Mouse (Mus musculus) T-helper 1 cell (primary cell): ENCODE data around the gene Gnpat.

ENCODE experiments used
- in situ Hi-C: fragments of 300-600 bp; cut with MboI, MseI; formaldehyde crosslinking; loops from one replicate; pipeline ENCODE4 v1.15.1; 2025; ENCODE audit warnings: high pct_unique_total_duplicates

Gnpat gene

GRCm38 (mm10) chr8:124862321-124863162, at the start of gene Gnpat, which contains the start of gene 2810004N23Rik:
Gnpat (plus strand) TSS chr8:124863033.
2810004N23Rik (minus strand) TSS chr8:124863120.
- in situ Hi-C loops, result no loop called here

- in situ Hi-C loops, result no loop called here
Measured at GRCm38 (mm10) chr8:124813326-124813725, 49.5 kb upstream of the Gnpat start.

- in situ Hi-C loops, result no loop called here
Measured at GRCm38 (mm10) chr8:124815870-124816269, 47.0 kb upstream of the Gnpat start.

DNA sequence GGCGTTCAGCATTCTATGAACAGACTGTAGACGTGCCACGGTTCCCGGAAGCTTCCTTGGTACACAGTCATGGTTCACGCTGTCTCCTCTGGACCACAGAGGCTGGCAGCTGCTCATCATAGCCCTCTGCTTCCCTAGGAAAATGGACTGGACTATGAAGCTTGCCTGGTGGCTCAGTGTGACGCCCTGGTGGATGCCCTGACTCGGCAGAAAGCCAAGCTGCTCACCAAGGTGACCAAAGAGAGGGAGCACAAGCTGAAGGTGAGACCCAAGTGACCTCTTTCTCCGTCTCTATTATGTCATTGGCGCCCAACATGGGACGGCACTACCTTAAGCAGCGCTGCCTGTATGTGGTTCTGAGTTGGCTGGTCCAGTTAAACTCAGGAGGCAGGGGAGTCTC, 46.0 kb upstream of the Gnpat start:
- in situ Hi-C loops, result no loop called here

GRCm38 (mm10) chr8:124817361-124817760, 45.5 kb upstream of the Gnpat start:
- in situ Hi-C loops, result no loop called here

DNA sequence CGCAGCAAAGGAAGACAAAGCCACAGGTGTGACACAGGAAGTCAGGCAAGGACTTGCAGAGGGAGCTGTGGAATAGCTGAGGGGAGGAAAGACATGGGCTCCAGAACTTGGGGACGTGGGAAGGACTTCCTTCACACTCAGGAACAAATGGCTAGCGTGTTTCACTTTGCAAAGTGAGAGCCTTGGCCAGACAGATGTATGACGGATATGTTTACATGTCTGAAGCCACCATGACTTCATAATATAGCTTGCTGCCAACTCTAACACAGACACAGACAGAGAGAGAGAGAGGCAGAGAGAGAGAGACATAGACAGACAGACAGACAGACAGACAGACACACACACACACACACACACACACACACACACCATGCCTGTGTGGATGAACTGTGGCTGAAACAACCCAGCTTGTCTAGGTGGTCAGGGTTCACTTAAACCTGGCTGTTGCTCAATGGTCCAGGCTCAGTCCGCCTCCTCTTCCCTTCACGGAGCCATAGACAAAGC, 43.2 kb upstream of the Gnpat start:
- in situ Hi-C loops, result no loop called here

GRCm38 (mm10) chr8:124820125-124820524, 42.7 kb upstream of the Gnpat start:
- in situ Hi-C loops, result no loop called here

GRCm38 (mm10) chr8:124823497-124823896, 39.3 kb upstream of the Gnpat start:
- in situ Hi-C loops, result no loop called here

DNA sequence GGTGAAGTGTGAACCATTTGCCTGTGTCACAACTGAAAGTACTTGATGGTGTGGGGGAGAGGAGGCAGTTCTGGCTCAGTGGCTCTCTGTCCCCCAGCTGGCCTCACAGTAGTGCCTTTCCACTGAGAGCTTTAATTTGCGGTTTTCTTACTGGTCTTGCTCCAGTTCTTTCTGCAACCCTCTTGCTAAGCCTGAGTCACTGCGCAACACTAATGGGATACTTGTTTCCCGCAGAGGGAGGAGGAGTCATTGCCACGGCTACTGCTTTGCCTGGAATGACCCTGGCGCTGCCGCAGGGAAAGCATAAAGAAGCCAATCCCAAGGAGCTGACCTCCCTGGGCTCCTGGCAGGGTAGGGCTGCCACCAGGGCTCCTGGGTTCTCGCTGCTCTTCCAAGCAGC, 36.2 kb upstream of the Gnpat start:
- in situ Hi-C loops, result no loop called here

GRCm38 (mm10) chr8:124827387-124827786, 35.4 kb upstream of the Gnpat start:
- in situ Hi-C loops, result no loop called here

DNA sequence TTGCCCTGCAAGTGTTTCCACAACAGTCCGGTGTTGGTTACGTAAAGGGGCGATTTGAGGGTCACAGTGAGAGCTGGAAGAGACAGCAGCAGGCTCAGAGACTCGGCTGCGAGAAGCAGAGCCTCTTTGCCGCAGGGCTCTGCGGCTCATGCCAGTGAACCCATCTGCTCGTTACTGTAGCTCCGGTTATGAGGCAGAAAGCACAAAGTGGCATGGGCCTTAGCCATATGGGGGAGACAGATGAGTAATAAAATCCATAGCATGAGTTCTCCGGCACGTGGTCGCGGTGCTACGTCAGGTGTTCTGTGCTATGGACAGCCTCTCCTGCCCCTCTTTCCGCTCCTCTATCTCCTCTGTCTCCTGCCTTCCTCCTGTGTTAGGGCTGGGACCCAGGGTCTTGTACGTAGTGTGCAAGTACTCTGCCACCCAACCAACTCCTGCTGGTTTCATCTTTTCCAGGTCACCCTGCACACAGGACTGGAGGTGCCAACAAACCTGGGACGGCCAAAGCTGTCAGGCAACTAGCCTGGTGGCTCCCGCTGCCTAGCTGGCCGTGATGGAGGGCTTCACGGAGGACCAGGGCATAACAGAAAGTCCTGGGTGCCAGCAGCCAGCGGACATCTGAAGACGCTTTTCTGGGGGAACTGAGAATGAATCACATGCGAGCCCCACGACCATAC, 34.1 kb upstream of the Gnpat start:
- in situ Hi-C loops, result no loop called here

DNA sequence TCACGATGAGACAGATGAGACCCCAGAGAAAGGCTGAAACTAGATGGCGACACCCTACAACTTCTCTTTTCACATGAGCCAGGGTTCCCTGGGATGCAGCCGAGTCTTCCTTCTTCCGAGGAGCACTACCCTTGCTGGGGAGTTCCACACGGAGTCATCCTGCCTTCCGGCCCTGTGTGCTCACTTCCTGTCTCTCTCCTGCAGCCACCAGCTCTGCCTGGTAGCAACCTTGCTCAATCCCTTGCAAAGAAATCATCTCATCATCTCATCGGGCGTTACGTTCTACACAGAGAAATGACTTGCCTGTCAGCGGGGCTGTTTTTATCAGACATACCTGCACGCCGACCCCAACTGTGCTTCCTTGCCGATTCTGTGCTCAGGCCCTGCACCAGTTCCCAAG, 32.8 kb upstream of the Gnpat start:
- in situ Hi-C loops, result no loop called here

- in situ Hi-C loops, result no loop called here
Measured at GRCm38 (mm10) chr8:124831531-124831930, 31.3 kb upstream of the Gnpat start.

DNA sequence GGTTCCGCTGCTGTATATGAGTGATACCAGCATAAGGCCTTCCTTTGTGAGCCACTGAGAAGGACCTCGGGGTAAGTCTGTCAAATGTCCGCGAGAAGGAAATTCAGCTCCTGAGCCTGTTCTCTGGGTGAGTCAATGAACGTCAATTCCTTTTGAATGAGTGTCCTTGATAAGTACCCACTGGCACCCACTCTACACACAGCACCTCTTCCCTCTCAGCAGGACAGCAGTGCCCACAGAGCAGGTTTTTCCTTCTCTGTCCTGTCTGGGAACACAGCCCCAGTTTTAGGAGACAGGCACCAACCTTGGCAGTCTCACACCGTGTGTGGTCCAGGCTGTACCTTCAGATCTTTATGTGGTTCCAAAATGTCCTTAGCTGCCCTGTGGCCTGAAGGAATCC, 30.9 kb upstream of the Gnpat start:
- in situ Hi-C loops, result no loop called here

DNA sequence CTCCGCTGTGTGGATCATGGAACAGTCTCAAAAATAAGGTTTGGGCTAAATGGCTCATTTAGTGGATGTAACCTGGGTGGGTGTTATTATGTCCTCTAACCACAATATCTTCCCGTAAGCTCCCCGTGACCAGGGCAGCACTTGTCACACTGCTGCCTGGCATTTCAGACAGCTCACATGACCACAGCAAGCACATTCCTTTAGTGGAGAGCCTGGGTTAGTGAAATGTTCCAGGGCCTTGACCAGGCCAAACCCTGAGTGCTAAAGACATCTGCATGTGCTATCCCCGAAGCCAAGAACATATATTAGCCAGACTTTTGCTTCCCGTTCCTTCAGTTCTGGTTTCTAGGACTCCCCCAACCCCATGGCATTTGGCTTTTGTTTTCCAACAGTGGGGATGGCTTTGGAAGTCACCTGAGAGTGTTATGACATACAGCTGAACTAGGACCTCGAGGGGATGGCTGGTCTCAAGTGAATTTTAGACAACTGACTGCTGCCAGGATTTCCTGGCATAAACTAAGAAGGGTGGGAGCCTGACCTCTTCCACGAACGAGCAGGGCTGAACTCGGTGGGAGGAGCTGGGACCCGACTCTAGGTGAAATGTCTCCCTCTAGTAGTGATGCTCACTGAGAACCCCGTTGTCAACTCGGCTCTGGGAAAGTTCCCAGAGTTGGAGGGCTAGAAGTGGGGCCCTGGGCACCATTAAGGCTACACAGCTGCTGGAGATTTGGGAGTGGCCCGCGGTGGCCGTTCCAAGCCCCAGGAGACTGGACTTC, 29.2 kb upstream of the Gnpat start:
- in situ Hi-C loops, result no loop called here

DNA sequence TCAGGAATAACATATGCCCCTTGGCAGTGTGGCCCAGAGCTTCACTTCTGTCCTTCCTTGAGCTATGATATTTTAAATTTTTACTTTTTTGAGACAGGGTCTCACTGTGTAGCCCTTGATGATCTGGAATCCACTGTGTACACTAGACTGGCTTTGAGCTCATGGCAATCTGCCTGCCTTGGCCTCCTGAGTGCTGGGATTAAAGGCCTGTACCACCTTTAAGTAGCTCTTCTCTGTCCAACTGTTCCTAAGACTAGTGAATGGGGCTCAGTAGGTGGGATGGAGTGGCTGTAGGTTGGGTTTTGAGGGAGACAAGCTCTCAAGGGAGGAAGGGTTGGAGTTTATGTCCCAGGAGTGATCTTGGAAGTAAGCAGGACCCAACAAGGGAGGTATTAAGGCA, 27.0 kb upstream of the Gnpat start:
- in situ Hi-C loops, result no loop called here

GRCm38 (mm10) chr8:124836273-124836672, 26.6 kb upstream of the Gnpat start:
- in situ Hi-C loops, result no loop called here

GRCm38 (mm10) chr8:124836907-124837306, 25.9 kb upstream of the Gnpat start:
- in situ Hi-C loops, result no loop called here

GRCm38 (mm10) chr8:124837956-124838355, 24.9 kb upstream of the Gnpat start:
- in situ Hi-C loops, result no loop called here

DNA sequence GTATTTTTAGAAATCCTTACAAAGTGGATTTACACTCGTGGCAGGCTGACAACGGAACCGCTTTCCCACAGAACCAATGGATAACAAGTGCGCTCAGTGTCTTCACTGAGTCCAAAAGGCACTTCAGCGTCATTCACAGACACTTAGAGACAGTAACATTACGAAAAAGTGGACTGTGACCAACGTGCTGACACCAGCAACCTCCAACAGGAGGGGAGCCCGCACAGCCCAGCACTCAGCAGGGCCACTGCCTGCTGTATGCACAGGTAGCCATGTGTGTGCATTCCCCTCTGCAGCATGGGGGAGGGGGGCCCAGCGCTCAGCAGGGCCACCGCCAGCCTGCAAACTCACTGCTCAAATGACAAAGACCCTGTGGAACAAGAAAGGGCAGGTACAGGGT, 23.5 kb upstream of the Gnpat start:
- in situ Hi-C loops, result no loop called here

DNA sequence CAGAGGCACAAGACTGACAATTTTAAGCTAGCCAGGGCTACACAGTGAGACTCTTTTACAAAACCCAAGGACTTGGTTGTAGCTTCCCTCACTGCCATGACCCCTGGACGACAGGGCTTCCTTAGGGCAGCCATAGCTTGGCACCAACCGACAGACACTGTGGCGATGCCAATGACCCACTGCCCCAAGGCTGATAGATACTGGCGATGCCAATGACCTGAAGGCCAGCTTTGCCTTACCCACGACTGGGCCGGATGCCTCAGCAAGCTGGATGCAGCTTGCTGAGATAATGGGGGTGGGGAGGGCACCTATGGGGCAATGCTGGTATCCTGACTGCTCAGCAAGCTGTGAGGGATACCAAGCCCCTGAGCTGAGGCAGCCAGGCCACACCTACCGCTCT, 21.9 kb upstream of the Gnpat start:
- in situ Hi-C loops, result no loop called here

DNA sequence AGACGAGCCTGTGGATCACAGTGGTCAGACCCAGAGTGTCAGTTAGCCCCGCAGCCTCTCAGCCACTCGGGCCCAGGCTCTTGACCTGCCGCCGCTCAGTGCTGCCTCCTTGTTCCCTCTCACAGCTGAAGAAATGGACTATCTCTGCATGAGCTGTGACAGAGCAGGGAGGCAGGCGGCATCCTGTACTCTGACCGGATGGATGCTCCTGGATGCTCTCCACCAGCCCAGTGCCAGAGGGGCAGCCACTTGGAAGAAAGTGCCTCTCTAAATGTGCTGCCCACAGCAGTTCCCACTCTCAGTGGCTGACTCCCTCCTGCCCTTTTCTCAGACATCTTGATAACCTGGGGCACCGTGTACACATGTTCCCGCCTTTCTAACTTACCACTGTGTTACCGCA, 21.1 kb upstream of the Gnpat start:
- in situ Hi-C loops, result no loop called here
